In genomic region chrX:136708782-136709181, GRCm38 (mm10) we compare ENCODE assay signal across 9 mouse cellular contexts. TPM values are rescaled to one million over a fixed set of nuclear protein-coding genes. Genes with fewer than 3 reads are reported as not detected.
DNase-seq lines count a peak whose midpoint lies in the region; ATAC-seq and TF ChIP-seq lines count a peak whose summit lies in the region.
"Had no signal": no experiment of that assay in that cellular context is flagged by ENCODE, and none has a peak within 500 bp of the region (broad histone marks: within the 10 kb centered on the region; RNA-seq: fewer than 3 reads in every experiment).

No protein-coding gene starts in this region.

- H3K36me3 ChIP-seq in heart, embryonic 11.5 days (ENCODE audit: control insufficient read depth, insufficient read depth, low read length), result no peaks in the 10 kb centered on the region
- H3K36me3 ChIP-seq in heart, postnatal 0 days (replicated peaks; ENCODE audit: control insufficient read depth, insufficient read depth, low read length), result no peaks in the 10 kb centered on the region
- H3K36me3 ChIP-seq in liver, postnatal 0 days (replicated peaks; ENCODE audit: insufficient read depth, low read length), result no peaks in the 10 kb centered on the region

- H3K4me1 ChIP-seq in heart, embryonic 11.5 days (ENCODE audit: control insufficient read depth, insufficient read depth, low read length), result no peaks in the 10 kb centered on the region
- no peaks in the 10 kb centered on the region for H3K4me1 ChIP-seq in heart, postnatal 0 days (ENCODE audit: control insufficient read depth, insufficient read depth)
- H3K4me1 ChIP-seq in liver, postnatal 0 days (ENCODE audit: insufficient read depth), result no peaks in the 10 kb centered on the region

- TF ChIP-seq CTCF in heart, postnatal 0 days (IDR thresholded peaks at IDR 0.05; ENCODE audit: low read depth), result no peak
- TF ChIP-seq CTCF in liver, postnatal 0 days (IDR thresholded peaks at IDR 0.05; ENCODE audit: low read depth), result no peak

- DNase-seq in heart, adult 11 months, result no peak
- peak; percentile 8 for DNase-seq in cerebellum, adult 9-11 months
- no peak for DNase-seq in heart, postnatal 0 days (ENCODE audit: low spot score)
- DNase-seq in liver, postnatal 0 days, result no peak
- no peak for DNase-seq in right cerebral cortex, postnatal 36 days (ENCODE audit: low spot score in 2 of 2)

- H3K27ac ChIP-seq in heart, embryonic 11.5 days (ENCODE audit: low read depth, low read length), result no peak overlapping the region
- peak overlapping the region; percentile 76 for H3K27ac ChIP-seq in heart, postnatal 0 days (ENCODE audit: low read depth)
- H3K27ac ChIP-seq in liver, postnatal 0 days (ENCODE audit: low read depth), result no peak overlapping the region

- peak overlapping the region; percentile 65 for H3K4me2 ChIP-seq in heart, embryonic 11.5 days
- H3K4me2 ChIP-seq in heart, postnatal 0 days (ENCODE audit: low read depth, low read length), result peak overlapping the region; percentile 57
- H3K4me2 ChIP-seq in liver, postnatal 0 days (ENCODE audit: low read depth, low read length), result peak overlapping the region; percentile 67

- H3K27me3 ChIP-seq in heart, embryonic 11.5 days (ENCODE audit: control insufficient read depth, insufficient read depth, low read length), result no peaks in the 10 kb centered on the region
- no peaks in the 10 kb centered on the region for H3K27me3 ChIP-seq in heart, postnatal 0 days (ENCODE audit: control insufficient read depth, insufficient read depth, low read length)
- peaks cover 7% of the 10 kb centered on the region; the same call in 1 of the 2 replicates for H3K27me3 ChIP-seq in liver, postnatal 0 days (ENCODE audit: insufficient read depth, low read length)

- peak overlapping the region; percentile 52 for H3K4me3 ChIP-seq in heart, embryonic 11.5 days (ENCODE audit: low read depth, low read length)
- H3K4me3 ChIP-seq in heart, postnatal 0 days (ENCODE audit: low read depth, low read length), result peak overlapping the region; percentile 64
- H3K4me3 ChIP-seq in liver, postnatal 0 days (ENCODE audit: low read depth, low read length), result peak overlapping the region; percentile 50

- peak overlapping the region; percentile 77 for H3K9ac ChIP-seq in heart, embryonic 11.5 days (ENCODE audit: low read depth, low read length)
- peak overlapping the region; percentile 71 for H3K9ac ChIP-seq in heart, postnatal 0 days (replicated peaks; ENCODE audit: low read depth, low read length)
- H3K9ac ChIP-seq in liver, postnatal 0 days (replicated peaks), result peak overlapping the region; percentile 64; the same call in 1 of the 2 replicates

- no peak for TF ChIP-seq EP300 in heart, postnatal 0 days (IDR thresholded peaks at IDR 0.05; ENCODE audit: low read depth)
- TF ChIP-seq EP300 in liver, postnatal 0 days (IDR thresholded peaks at IDR 0.05; ENCODE audit: low read depth), result no peak

- no peak for ATAC-seq in heart, embryonic 11.5 days (replicated peaks; ENCODE audit: insufficient number of reproducible peaks, low FRiP score, low TSS enrichment)
- no peak for ATAC-seq in heart, postnatal 0 days (ENCODE audit: insufficient read depth, low read depth)
- ATAC-seq in liver, postnatal 0 days, result no peak
- no peak for ATAC-seq in monocyte, adult 5-6 weeks (replicated peaks; ENCODE audit: insufficient number of reproducible peaks, low FRiP score, low TSS enrichment, poor library complexity, severe bottlenecking)
- no peak for ATAC-seq in megakaryocyte-erythroid progenitor cell, adult 5-6 weeks (replicated peaks; ENCODE audit: low FRiP score, low TSS enrichment, poor library complexity, severe bottlenecking)
- ATAC-seq: Patski had no signal

- WGBS in heart, embryonic 11.5 days (ENCODE audit: insufficient replicate concordance), result 25% methylated on average over 14 of the region's 14 CpGs
- 25% methylated on average over 14 of the region's 14 CpGs for whole genome bisulfite sequencing in heart, postnatal 0 days
- WGBS in liver, postnatal 0 days (ENCODE audit: insufficient replicate concordance), result 30% methylated on average over 14 of the region's 14 CpGs

- no peaks in the 10 kb centered on the region for H3K9me3 ChIP-seq in heart, embryonic 11.5 days (replicated peaks; ENCODE audit: control insufficient read depth, low read length)
- no peaks in the 10 kb centered on the region for H3K9me3 ChIP-seq in heart, postnatal 0 days (replicated peaks; ENCODE audit: control insufficient read depth, low read length)
- no peaks in the 10 kb centered on the region for H3K9me3 ChIP-seq in liver, postnatal 0 days (ENCODE audit: low read length)

RNA-seq across cellular contexts. Expression of gene Tceal1, which starts 1.0 kb away (rescaled TPM):
- 7.3 and 7.6 TPM in 2 replicates for polyA plus RNA-seq in heart, embryonic 11.5 days (2014; fragmentation: Nextera tagmentation; extraction: Ambion mirVana)
- total RNA-seq in heart, postnatal 0 days (2014; rRNA removed; ENCODE audit: low replicate concordance), result 4.9 and 7.3 TPM in 2 replicates
- 13.4 and 13.9 TPM in 2 replicates for polyA plus RNA-seq in heart, postnatal 0 days (2015; fragmentation: Nextera tagmentation; extraction: Ambion mirVana)
- polyA plus RNA-seq in liver, postnatal 0 days (2015; fragmentation: Nextera tagmentation; extraction: Ambion mirVana), result 0.96 and 0.97 TPM in 2 replicates
- total RNA-seq in monocyte, adult 5-6 weeks (2017), result not detected in 3 replicates
- 0.42 and 2.9 TPM in 2 replicates for total RNA-seq in megakaryocyte-erythroid progenitor cell, adult 5-6 weeks (2014; fragmentation: Nextera tagmentation)
- total RNA-seq in megakaryocyte-erythroid progenitor cell, adult 5-6 weeks (2017), result 3.7 and 6.7 TPM in 2 replicates
- polyA plus RNA-seq: Patski had no signal

RNA-seq across cellular contexts. Expression of gene Morf4l2, which starts 34.7 kb away (rescaled TPM):
- polyA plus RNA-seq in heart, embryonic 11.5 days (2014; fragmentation: Nextera tagmentation; extraction: Ambion mirVana), result 449 and 475 TPM in 2 replicates
- 115 and 173 TPM in 2 replicates for total RNA-seq in heart, postnatal 0 days (2014; rRNA removed; ENCODE audit: low replicate concordance)
- 212 and 214 TPM in 2 replicates for polyA plus RNA-seq in heart, postnatal 0 days (2015; fragmentation: Nextera tagmentation; extraction: Ambion mirVana)
- 150 and 163 TPM in 2 replicates for polyA plus RNA-seq in liver, postnatal 0 days (2015; fragmentation: Nextera tagmentation; extraction: Ambion mirVana)
- total RNA-seq in monocyte, adult 5-6 weeks (2017), result 185 to 216 TPM (median 197 TPM) in 3 replicates
- total RNA-seq in megakaryocyte-erythroid progenitor cell, adult 5-6 weeks (2014; fragmentation: Nextera tagmentation), result 244 and 291 TPM in 2 replicates
- 999 and 1,143 TPM in 2 replicates for total RNA-seq in megakaryocyte-erythroid progenitor cell, adult 5-6 weeks (2017)
